Mouse (Mus musculus): ENCODE results near the gene Mpi. TPM values are rescaled to one million over a fixed set of nuclear protein-coding genes. Genes with fewer than 3 reads are reported as not detected.

The Mpi gene
- polyA plus RNA-seq, 1 experiment from 2014 or later = 35.1 TPM

DNA sequence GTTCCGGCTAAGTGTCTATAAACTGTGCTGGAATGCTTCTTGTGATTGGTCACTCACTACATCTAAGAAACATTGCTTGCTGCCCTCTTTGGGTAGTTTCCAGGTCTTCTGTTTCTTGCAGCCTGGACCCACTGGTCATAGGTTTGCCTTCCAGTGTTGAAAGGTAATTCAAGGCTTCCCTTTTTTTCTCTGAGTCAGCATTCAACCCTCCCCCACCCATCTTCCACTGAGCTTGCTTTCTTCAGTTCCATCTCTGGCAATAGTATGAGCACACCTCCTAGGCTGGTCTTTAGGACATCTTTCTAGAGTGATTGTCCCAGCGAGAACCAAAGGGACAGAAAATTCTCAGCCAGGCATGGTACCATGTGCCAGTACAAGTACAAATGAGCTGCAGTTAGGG is 13.0 kb downstream of the Mpi start:
- H3K4me1 ChIP-seq (ENCODE audit: insufficient read depth) = no peaks in the 10 kb centered on the region; the same call in 1 of the 2 replicates
- WGBS = 86% methylated on average over 2 of the region's 2 CpGs
- no peak overlapping the region for H3K4me3 ChIP-seq (ENCODE audit: low read depth, low read length)
- no peak overlapping the region for H3K9ac ChIP-seq
- peaks cover 55% of the 10 kb centered on the region for H3K36me3 ChIP-seq (ENCODE audit: insufficient read depth)
- no peaks in the 10 kb centered on the region for H3K9me3 ChIP-seq (ENCODE audit: low read depth, low read length)
- no peak for DNase-seq
- ATAC-seq (ENCODE audit: insufficient read depth) = no peak
- no peaks in the 10 kb centered on the region for H3K27me3 ChIP-seq (ENCODE audit: insufficient read depth, low read length)
- no peak overlapping the region for H3K27ac ChIP-seq (ENCODE audit: low read depth)
- no peak for TF ChIP-seq CTCF (IDR thresholded peaks at IDR 0.05; ENCODE audit: low read depth)
- H3K4me2 ChIP-seq = no peak overlapping the region

DNA sequence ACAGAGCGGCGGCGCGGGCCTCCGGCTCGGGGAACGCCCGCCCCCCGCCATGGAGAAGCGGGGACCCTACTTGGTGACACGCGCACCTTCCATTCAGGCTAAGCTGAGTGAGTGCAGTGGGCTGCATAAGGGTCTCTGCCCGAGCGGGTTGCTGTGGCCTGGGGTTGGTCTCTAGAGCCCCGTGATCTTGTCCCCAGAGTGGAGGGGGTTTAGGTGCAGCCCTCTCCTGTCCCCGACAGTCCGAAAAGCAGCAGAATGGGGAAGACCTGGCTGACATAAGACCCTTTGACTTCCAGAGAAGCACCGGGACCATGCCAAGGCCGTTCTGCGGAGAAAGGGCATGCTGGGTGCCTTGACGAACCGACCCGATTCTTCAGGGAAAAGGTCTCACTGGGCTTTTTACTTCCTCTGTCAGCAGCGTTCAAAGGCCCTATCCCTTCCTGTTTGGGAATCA is 14.8 kb downstream of the Mpi start:
- no peaks in the 10 kb centered on the region for H3K9me3 ChIP-seq (ENCODE audit: low read depth, low read length)
- H3K27me3 ChIP-seq (ENCODE audit: insufficient read depth, low read length) = no peaks in the 10 kb centered on the region
- peak overlapping the region; percentile 86 for H3K4me2 ChIP-seq
- H3K4me1 ChIP-seq (ENCODE audit: insufficient read depth) = no peaks in the 10 kb centered on the region; the same call in 1 of the 2 replicates
- DNase-seq (peak; percentile 33), ATAC-seq (ENCODE audit: insufficient read depth) (peak; percentile 58)
- 0% methylated on average over 24 of the region's 24 CpGs for WGBS
- H3K36me3 ChIP-seq (ENCODE audit: insufficient read depth) = peaks cover 53% of the 10 kb centered on the region
- H3K9ac ChIP-seq = peak overlapping the region; percentile 92
- peak overlapping the region; percentile 90 for H3K4me3 ChIP-seq (ENCODE audit: low read depth, low read length)
- H3K27ac ChIP-seq (ENCODE audit: low read depth) = peak overlapping the region; percentile 84
- TF ChIP-seq CTCF (IDR thresholded peaks at IDR 0.05; ENCODE audit: low read depth) = no peak

GRCm38 (mm10) chr9:57537044-57537727 is 15.4 kb downstream of the Mpi start, which contains the start of gene Fam219b:
Fam219b (plus strand) TSS chr9:57537528.
- H3K9me3 ChIP-seq (ENCODE audit: low read depth, low read length) = no peaks in the 10 kb centered on the region
- WGBS = 2% methylated on average over 45 of the region's 45 CpGs
- peaks cover 53% of the 10 kb centered on the region for H3K36me3 ChIP-seq (ENCODE audit: insufficient read depth)
- H3K27me3 ChIP-seq (ENCODE audit: insufficient read depth, low read length) = no peaks in the 10 kb centered on the region
- DNase-seq = peak; percentile 93
- no peak for TF ChIP-seq CTCF (IDR thresholded peaks at IDR 0.05; ENCODE audit: low read depth)
- H3K27ac ChIP-seq (ENCODE audit: low read depth) = peak within 1 kb of the TSS; percentile 84
- peak; percentile 89 for ATAC-seq (ENCODE audit: insufficient read depth)
- peak within 1 kb of the TSS; percentile 86 for H3K4me2 ChIP-seq
- H3K4me1 ChIP-seq (ENCODE audit: insufficient read depth) = no peaks in the 10 kb centered on the region; the same call in 1 of the 2 replicates
- peak within 1 kb of the TSS; percentile 90 for H3K4me3 ChIP-seq (ENCODE audit: low read depth, low read length)
- H3K9ac ChIP-seq = peak within 1 kb of the TSS; percentile 92

DNA sequence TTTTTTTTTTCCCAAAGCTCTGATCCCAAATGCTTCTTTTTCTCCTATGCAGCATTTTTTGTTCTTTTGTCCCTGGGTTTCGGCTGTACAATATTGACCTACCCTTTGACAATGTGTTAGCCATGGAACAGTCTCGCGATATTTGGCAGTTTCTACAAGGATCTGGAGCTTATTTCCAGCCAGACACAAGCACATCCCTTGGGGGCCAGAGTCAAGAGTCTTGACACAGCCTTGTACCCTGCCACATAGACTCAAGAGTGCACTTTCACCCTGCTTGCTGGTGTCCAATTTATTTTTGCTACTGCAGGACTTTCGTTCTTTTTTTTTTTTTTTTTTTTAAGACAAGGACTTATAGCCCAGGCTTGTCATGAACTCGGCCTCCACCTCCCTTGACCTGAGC is 16.2 kb downstream of the Mpi start:
- Histone ChIP-seq H3K4me3 (ENCODE audit: low read depth, low read length) (peak overlapping the region; percentile 90; the same call in 1 of the 2 replicates), H3K4me2 (peak overlapping the region; percentile 86), H3K9me3 (ENCODE audit: low read depth, low read length) (no peaks in the 10 kb centered on the region), H3K27me3 (ENCODE audit: insufficient read depth, low read length) (no peaks in the 10 kb centered on the region), H3K9ac (peak overlapping the region; percentile 92; the same call in 1 of the 2 replicates), H3K36me3 (ENCODE audit: insufficient read depth) (peaks cover 54% of the 10 kb centered on the region), H3K4me1 (ENCODE audit: insufficient read depth) (no peaks in the 10 kb centered on the region; the same call in 1 of the 2 replicates), H3K27ac (ENCODE audit: low read depth) (no peak overlapping the region)
- ATAC-seq (ENCODE audit: insufficient read depth) (no peak), DNase-seq (no peak)
- no peak for TF ChIP-seq CTCF (IDR thresholded peaks at IDR 0.05; ENCODE audit: low read depth)
- 84% methylated on average over 5 of the region's 5 CpGs for WGBS

- Histone ChIP-seq H3K27ac (ENCODE audit: low read depth) (no peak overlapping the region), H3K9me3 (ENCODE audit: low read depth, low read length) (no peaks in the 10 kb centered on the region), H3K36me3 (ENCODE audit: insufficient read depth) (peaks cover 51% of the 10 kb centered on the region), H3K4me1 (ENCODE audit: insufficient read depth) (no peaks in the 10 kb centered on the region), H3K4me2 (no peak overlapping the region), H3K4me3 (ENCODE audit: low read depth, low read length) (no peak overlapping the region), H3K27me3 (ENCODE audit: insufficient read depth, low read length) (no peaks in the 10 kb centered on the region), H3K9ac (no peak overlapping the region)
- WGBS = 78% methylated on average over 1 of the region's 1 CpGs
- DNase-seq (no peak), ATAC-seq (ENCODE audit: insufficient read depth) (no peak)
- no peak for TF ChIP-seq CTCF (IDR thresholded peaks at IDR 0.05; ENCODE audit: low read depth)
Observed at GRCm38 (mm10) chr9:57531946-57532345, 20.6 kb downstream of the Mpi start.

DNA sequence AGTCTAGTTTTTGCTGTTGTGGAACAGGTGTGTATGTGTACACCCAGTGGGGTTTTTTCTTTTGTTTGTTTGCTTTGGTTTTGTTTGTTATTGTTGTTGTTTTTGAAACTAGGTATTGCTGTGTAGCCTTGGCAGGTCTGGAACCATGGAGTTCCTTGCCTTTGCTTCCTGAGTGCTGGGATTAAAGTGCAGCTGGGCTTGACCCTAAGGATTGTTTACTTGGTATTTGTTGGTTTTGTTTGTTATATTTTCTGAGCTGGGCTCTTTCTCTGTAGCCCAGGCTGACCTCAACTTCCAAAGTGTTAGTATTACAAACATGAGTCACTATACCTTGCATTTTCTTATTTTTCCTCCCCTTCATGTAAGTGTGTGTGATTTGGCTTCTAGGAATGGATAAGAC is 26.1 kb downstream of the Mpi start:
- no peak overlapping the region for H3K9ac ChIP-seq
- H3K4me3 ChIP-seq (ENCODE audit: low read depth, low read length) = no peak overlapping the region
- DNase-seq (no peak), ATAC-seq (ENCODE audit: insufficient read depth) (no peak)
- TF ChIP-seq CTCF (IDR thresholded peaks at IDR 0.05; ENCODE audit: low read depth) = no peak
- H3K4me1 ChIP-seq (ENCODE audit: insufficient read depth) = no peaks in the 10 kb centered on the region; the same call in 1 of the 2 replicates
- H3K4me2 ChIP-seq = no peak overlapping the region
- no peak overlapping the region for H3K27ac ChIP-seq (ENCODE audit: low read depth)
- H3K36me3 ChIP-seq (ENCODE audit: insufficient read depth) = peaks cover 20% of the 10 kb centered on the region
- H3K9me3 ChIP-seq (ENCODE audit: low read depth, low read length) = no peaks in the 10 kb centered on the region
- H3K27me3 ChIP-seq (ENCODE audit: insufficient read depth, low read length) = no peaks in the 10 kb centered on the region

GRCm38 (mm10) chr9:57525516-57525915 is 27.0 kb downstream of the Mpi start:
- peaks cover 13% of the 10 kb centered on the region for H3K36me3 ChIP-seq (ENCODE audit: insufficient read depth)
- 53% methylated on average over 2 of the region's 2 CpGs for WGBS
- no peaks in the 10 kb centered on the region for H3K27me3 ChIP-seq (ENCODE audit: insufficient read depth, low read length)
- no peak overlapping the region for H3K4me2 ChIP-seq
- DNase-seq (no peak), ATAC-seq (ENCODE audit: insufficient read depth) (no peak)
- H3K9ac ChIP-seq = no peak overlapping the region
- no peak overlapping the region for H3K27ac ChIP-seq (ENCODE audit: low read depth)
- H3K9me3 ChIP-seq (ENCODE audit: low read depth, low read length) = no peaks in the 10 kb centered on the region
- no peak overlapping the region for H3K4me3 ChIP-seq (ENCODE audit: low read depth, low read length)
- no peak for TF ChIP-seq CTCF (IDR thresholded peaks at IDR 0.05; ENCODE audit: low read depth)
- H3K4me1 ChIP-seq (ENCODE audit: insufficient read depth) = no peaks in the 10 kb centered on the region; the same call in 1 of the 2 replicates

All from lung, embryonic 14.5 days (tissue).